Mouse (Mus musculus): ENCODE data around the gene Orm3. TPM values are rescaled to one million over a fixed set of nuclear protein-coding genes. Genes with fewer than 3 reads are reported as not detected.

Orm3 gene
- polyA plus RNA-seq, 1 experiment from 2014 or later = not detected

DNA sequence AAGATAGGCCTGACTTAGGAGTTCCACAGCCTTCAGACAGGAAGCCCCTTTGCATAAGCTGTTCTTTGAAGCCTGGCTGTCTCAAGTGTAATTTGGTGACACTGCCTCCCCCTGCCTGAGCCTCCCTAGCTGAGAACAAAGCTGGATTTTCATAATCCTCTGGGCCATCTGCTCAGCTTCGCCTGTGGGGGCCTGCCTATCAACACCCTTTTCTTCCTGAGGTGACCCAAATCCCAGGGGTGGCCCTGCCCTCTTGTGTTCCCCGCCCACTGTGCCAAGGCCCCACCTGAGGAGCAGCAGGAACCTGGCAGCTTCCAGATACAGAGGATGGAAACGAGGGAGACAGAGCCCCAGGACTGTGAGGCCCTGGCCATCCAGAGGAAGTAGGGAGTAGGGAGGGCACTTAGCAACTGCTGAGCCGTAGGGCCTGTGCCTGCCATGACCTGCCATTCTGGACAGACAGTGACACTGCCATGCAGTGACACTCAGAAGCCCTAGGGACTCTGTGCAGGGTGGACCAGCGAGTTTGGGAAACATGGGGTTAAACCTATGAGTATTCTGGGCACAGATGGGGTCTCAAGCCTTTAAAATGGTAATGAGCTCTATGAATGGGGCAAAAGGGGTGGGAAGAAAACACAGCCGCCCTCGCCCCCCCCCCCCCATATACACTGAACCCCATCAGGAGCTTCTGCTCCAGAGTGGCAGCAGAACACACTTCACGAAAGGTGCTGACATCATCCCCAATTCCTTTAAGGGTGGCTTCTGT, 33.3 kb downstream of the Orm3 start:
- Histone ChIP-seq H3K27me3 (ENCODE audit: insufficient read depth, low read length) (no peaks in the 10 kb centered on the region), H3K4me3 (replicated peaks; ENCODE audit: low read depth, low read length) (no peak overlapping the region), H3K36me3 (ENCODE audit: insufficient read depth, low read length) (peaks cover 9% of the 10 kb centered on the region; the same call in 1 of the 2 replicates), H3K4me1 (replicated peaks; ENCODE audit: insufficient read depth, low read length) (no peaks in the 10 kb centered on the region), H3K4me2 (ENCODE audit: low read length) (no peak overlapping the region), H3K9me3 (replicated peaks; ENCODE audit: low read length) (no peaks in the 10 kb centered on the region), H3K27ac (no peak overlapping the region), H3K9ac (ENCODE audit: low read depth, low read length) (no peak overlapping the region)
- DNase-seq (ENCODE audit: low spot score) (no peak), ATAC-seq (replicated peaks; ENCODE audit: low FRiP score, low read depth) (no peak)
- 70% methylated on average over 8 of the region's 8 CpGs for WGBS
- no peak for TF ChIP-seq CTCF (IDR thresholded peaks at IDR 0.05; ENCODE audit: low read depth)

DNA sequence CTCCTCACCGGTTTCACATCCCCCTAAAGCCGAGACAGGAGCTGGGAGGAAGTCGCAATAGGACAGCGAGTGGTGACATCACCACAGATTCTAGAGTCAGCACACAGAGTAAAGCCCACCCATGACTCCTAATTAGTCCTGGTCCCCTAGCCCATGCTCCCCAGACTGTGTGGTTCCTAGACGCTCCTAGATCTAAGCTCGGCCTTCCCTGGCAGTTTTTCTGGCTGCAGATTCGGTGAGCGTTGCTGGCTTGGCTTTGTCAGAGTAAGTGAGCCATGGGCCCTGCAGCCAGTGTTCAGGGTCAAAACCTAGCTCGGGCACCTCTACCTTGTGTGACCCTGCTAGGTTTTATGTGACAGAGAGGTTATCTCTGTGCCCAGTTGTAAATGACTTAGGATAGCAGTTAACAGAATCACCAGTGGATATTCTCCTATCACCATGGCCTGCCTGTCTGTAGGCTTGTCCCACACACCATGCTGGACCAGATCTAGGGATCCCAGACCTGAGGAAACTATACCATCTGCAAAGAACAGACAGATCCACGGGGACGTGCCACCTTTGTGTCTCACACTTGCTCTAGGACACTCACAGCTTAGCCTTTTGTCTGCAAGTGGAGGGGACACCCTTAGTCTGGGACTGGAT, 34.0 kb downstream of the Orm3 start:
- ATAC-seq (replicated peaks; ENCODE audit: low FRiP score, low read depth) (no peak), DNase-seq (ENCODE audit: low spot score) (no peak)
- TF ChIP-seq CTCF (IDR thresholded peaks at IDR 0.05; ENCODE audit: low read depth) = no peak
- Histone ChIP-seq H3K27ac (no peak overlapping the region), H3K9me3 (replicated peaks; ENCODE audit: low read length) (no peaks in the 10 kb centered on the region), H3K9ac (ENCODE audit: low read depth, low read length) (no peak overlapping the region), H3K27me3 (ENCODE audit: insufficient read depth, low read length) (no peaks in the 10 kb centered on the region), H3K4me2 (ENCODE audit: low read length) (no peak overlapping the region), H3K4me3 (replicated peaks; ENCODE audit: low read depth, low read length) (no peak overlapping the region), H3K4me1 (replicated peaks; ENCODE audit: insufficient read depth, low read length) (no peaks in the 10 kb centered on the region), H3K36me3 (ENCODE audit: insufficient read depth, low read length) (peaks cover 12% of the 10 kb centered on the region; the same call in 1 of the 2 replicates)
- WGBS = 78% methylated on average over 11 of the region's 11 CpGs

GRCm38 (mm10) chr4:63391322-63391721, 35.4 kb downstream of the Orm3 start:
- no peaks in the 10 kb centered on the region for H3K9me3 ChIP-seq (replicated peaks; ENCODE audit: low read length)
- H3K4me1 ChIP-seq (replicated peaks; ENCODE audit: insufficient read depth, low read length) = no peaks in the 10 kb centered on the region
- peaks cover 16% of the 10 kb centered on the region; the same call in 1 of the 2 replicates for H3K36me3 ChIP-seq (ENCODE audit: insufficient read depth, low read length)
- no peak overlapping the region for H3K27ac ChIP-seq
- ATAC-seq (replicated peaks; ENCODE audit: low FRiP score, low read depth) = no peak
- H3K27me3 ChIP-seq (ENCODE audit: insufficient read depth, low read length) = no peaks in the 10 kb centered on the region
- no peak for DNase-seq (ENCODE audit: low spot score)
- H3K4me3 ChIP-seq (replicated peaks; ENCODE audit: low read depth, low read length) = no peak overlapping the region
- 80% methylated on average over 6 of the region's 6 CpGs for WGBS
- H3K9ac ChIP-seq (ENCODE audit: low read depth, low read length) = no peak overlapping the region
- no peak for TF ChIP-seq CTCF (IDR thresholded peaks at IDR 0.05; ENCODE audit: low read depth)
- no peak overlapping the region for H3K4me2 ChIP-seq (ENCODE audit: low read length)

DNA sequence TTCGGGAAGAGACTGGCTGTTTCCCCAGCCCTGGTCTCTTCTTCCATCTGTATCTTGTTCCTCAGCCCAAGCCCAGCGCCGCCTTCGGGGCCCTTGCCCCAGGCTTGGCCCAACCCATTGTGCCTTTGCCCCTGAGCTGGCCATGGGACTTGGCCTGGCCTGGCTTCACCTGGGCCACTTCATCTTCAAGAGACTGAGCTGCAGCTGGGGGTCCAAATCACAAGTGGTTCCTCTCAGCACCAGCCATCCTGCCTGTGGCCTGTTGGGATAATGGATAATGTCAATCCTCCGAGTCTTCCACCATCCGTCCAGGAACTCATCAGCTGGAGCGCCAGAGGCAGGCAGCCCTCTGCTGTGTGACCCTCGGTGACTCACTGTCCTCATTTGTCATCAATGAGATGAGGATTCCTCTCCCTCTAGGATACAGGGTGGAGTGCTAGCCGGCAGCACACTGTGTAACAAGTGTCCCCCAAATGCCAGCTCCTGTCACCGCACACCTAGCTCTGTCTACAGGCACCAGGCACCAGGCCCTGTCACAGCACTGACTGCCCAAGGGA, 42.1 kb downstream of the Orm3 start:
- no peak overlapping the region for H3K27ac ChIP-seq

GRCm38 (mm10) chr4:63398854-63399609, 43.1 kb downstream of the Orm3 start:
- Histone ChIP-seq H3K9ac (ENCODE audit: low read depth, low read length) (no peak overlapping the region), H3K27ac (peak overlapping the region; percentile 60), H3K4me3 (replicated peaks; ENCODE audit: low read depth, low read length) (no peak overlapping the region), H3K27me3 (ENCODE audit: insufficient read depth, low read length) (no peaks in the 10 kb centered on the region), H3K4me1 (replicated peaks; ENCODE audit: insufficient read depth, low read length) (peaks cover 26% of the 10 kb centered on the region), H3K4me2 (ENCODE audit: low read length) (no peak overlapping the region), H3K9me3 (replicated peaks; ENCODE audit: low read length) (no peaks in the 10 kb centered on the region), H3K36me3 (ENCODE audit: insufficient read depth, low read length) (peaks cover 10% of the 10 kb centered on the region; the same call in 1 of the 2 replicates)
- 42% methylated on average over 11 of the region's 11 CpGs for WGBS
- DNase-seq (ENCODE audit: low spot score) (no peak), ATAC-seq (replicated peaks; ENCODE audit: low FRiP score, low read depth) (no peak)
- TF ChIP-seq CTCF (IDR thresholded peaks at IDR 0.05; ENCODE audit: low read depth) = no peak

More for the DNA sequence above, 42.1 kb downstream of the Orm3 start:
- Histone ChIP-seq H3K4me3 (replicated peaks; ENCODE audit: low read depth, low read length) (no peak overlapping the region), H3K36me3 (ENCODE audit: insufficient read depth, low read length) (peaks cover 13% of the 10 kb centered on the region; the same call in 1 of the 2 replicates), H3K27me3 (ENCODE audit: insufficient read depth, low read length) (no peaks in the 10 kb centered on the region), H3K9me3 (replicated peaks; ENCODE audit: low read length) (no peaks in the 10 kb centered on the region), H3K4me2 (ENCODE audit: low read length) (no peak overlapping the region), H3K4me1 (replicated peaks; ENCODE audit: insufficient read depth, low read length) (0 out of 2 replicates have a peak, but pooled peaks cover 17% of the 10 kb centered on the region), H3K9ac (ENCODE audit: low read depth, low read length) (no peak overlapping the region)
- ATAC-seq (replicated peaks; ENCODE audit: low FRiP score, low read depth) (no peak), DNase-seq (ENCODE audit: low spot score) (no peak)
- WGBS = 86% methylated on average over 10 of the region's 10 CpGs
- no peak for TF ChIP-seq CTCF (IDR thresholded peaks at IDR 0.05; ENCODE audit: low read depth)

All from kidney, postnatal 0 days (tissue).